Mouse (Mus musculus): ENCODE measurements around the gene Rrm2.

DNA sequence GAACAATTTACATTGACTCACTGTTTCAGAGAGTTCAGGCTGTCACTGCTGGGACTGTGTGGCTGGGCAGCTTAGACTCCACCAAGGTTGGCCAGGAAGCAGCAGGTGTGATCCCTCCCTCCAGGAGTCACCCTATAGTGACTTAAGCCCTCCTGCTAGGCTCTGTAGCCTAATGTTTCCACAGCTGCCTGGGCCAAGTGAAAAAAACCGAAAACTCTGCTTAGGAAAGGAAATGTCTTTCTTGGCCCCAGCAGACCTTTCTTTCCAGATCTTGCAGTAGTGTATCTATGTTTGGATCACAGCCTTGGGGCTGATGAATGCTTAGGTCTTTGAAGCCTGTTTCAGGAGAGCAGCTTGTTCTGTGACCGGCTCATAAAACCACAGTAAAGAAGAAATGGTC is 15.4 kb downstream of the Rrm2 start:
- no peak for TF ChIP-seq EP300 (IDR thresholded peaks at IDR 0.05; ENCODE audit: low read depth)
- TF ChIP-seq CTCF (IDR thresholded peaks at IDR 0.05; ENCODE audit: low read depth) = no peak

All from heart, postnatal 0 days (tissue).